Mouse (Mus musculus) gastrocnemius, adult 2 months (tissue): ENCODE measurements around the gene Apol7e. TPM values are rescaled to one million over a fixed set of nuclear protein-coding genes. Genes with fewer than 3 reads are reported as not detected.

Source experiments
- DNase-seq: peaks from one replicate; pipeline ENCODE4 v3.0.0; 2022
- H3K27ac ChIP-seq: fragments of 200-600 bp; 2 replicates; pipeline ENCODE4 v1.8.1; 2022; ENCODE audit warnings: mild to moderate bottlenecking
- H3K4me3 ChIP-seq: fragments of 200-600 bp; 2 replicates; pipeline ENCODE4 v1.8.1; 2022; ENCODE audit warnings: mild to moderate bottlenecking, moderate library complexity
- CTCF ChIP-seq: fragments of 200-600 bp; IDR thresholded peaks from 2 replicates; pipeline ENCODE4 v1.8.1; 2022; ENCODE audit warnings: antibody characterized with exemption, mild to moderate bottlenecking, moderate library complexity
- intact Hi-C: fragments of 180-260 bp; cut with DNase I; formaldehyde crosslinking; loops from one replicate; pipeline ENCODE4 v1.15.1; 2025
- total RNA-seq, 2 experiments: library from RNA; stranded (reverse); gene quantifications; 2 replicates each; pipeline ENCODE4 v1.2.3; 2021

Apol7e gene
- total RNA-seq, 2 experiments from 2014 or later: not detected

DNA sequence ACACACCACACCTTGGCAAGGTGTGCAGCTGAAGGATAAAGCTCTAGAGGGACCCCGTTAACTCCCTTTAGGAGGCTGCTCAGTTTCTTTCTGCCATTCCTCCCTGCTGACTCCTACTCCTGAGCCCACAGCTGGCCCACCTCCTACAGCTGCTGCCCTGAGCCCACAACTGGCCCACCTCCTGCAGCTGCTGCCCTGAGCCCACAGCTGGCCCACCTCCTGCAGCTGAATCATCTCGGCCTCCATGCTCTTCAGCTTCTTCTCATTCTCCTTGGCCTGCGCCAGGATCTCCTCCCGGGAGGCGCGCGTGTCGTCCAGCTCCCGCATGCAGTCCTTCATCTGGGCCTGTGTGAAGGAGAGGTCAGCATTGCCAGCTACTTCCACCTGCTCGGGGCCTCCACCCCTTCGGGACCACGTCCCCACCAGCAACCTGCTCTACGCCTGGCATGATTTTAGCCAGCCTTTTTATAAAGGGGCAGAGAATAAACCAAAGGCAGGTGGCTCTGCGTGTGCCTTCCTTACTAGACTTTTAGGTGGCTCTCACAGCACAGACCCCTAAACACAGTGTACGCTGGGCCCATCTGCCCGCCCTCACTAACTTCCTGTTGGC, 66.9 kb downstream of the Apol7e start:
- peak overlapping the region; percentile 80 for H3K27ac ChIP-seq
- DNase-seq: no peak
- no peak for TF ChIP-seq CTCF
- intact Hi-C loops: no loop called here
- no peak overlapping the region for H3K4me3 ChIP-seq

DNA sequence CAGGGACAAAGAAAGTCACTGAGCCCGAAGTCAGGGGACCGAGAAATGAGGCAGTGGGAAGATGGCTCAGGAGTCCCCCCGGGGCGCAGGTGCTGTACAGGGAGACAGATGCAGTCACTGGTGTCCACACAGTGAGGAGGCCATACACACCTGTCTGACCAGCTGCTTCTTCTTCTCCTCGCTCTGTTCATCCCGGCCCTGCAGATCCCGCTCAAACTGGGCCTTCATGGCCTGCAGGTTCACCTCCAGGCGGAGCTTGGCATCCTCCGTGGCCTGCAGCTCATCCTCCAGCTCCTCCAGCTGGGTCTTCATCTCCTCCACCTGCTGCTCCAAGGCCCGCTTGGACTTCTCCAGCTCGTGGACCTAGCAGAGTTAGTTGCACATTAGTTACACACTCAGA, 68.3 kb downstream of the Apol7e start:
- no peak for DNase-seq
- intact Hi-C loops: no loop called here
- Histone ChIP-seq H3K27ac (no peak overlapping the region), H3K4me3 (no peak overlapping the region)
- no peak for TF ChIP-seq CTCF

Other genes with a start within 250 kb of the Apol7e start
- gene Apol10a, start 221.8 kb upstream of the Apol7e start, total RNA-seq: not detected
- gene Apol11a, start 190.6 kb upstream of the Apol7e start, total RNA-seq: not detected
- not detected for gene Apol7c, start 165.5 kb upstream of the Apol7e start, total RNA-seq
- not detected for gene 1700025B11Rik, start 137.0 kb upstream of the Apol7e start, total RNA-seq
- gene Apol10b, start 102.7 kb upstream of the Apol7e start, total RNA-seq: under 1 TPM; 0.36 TPM
- gene Gm36245, start 99.6 kb upstream of the Apol7e start, total RNA-seq: not detected
- under 1 TPM in 1 of 2 experiments, not detected in 1; 0.11 TPM for gene Apol11b, start 55.6 kb upstream of the Apol7e start, total RNA-seq
- gene Apol9b, start 30.2 kb downstream of the Apol7e start, total RNA-seq: not detected
- under 1 TPM; 0.08 to 0.31 TPM for gene Apol8, start 58.1 kb downstream of the Apol7e start, total RNA-seq
- 10 to 100 TPM; 37.4 to 57.4 TPM for gene Myh9, start 143.3 kb downstream of the Apol7e start, total RNA-seq
- gene Txn2, start 230.1 kb downstream of the Apol7e start, total RNA-seq: 100 to 1,000 TPM; 189 to 247 TPM